Mouse (Mus musculus) adrenal gland, adult (tissue): ENCODE data around the gene Gm21778.
"Not testable (repeated sequence)": the region's sequence is repeated elsewhere in the genome, so short reads cannot be mapped to it uniquely, and the experiment has no call there.

Experiments
- DNase-seq, 2 experiments: peaks; one replicate each; pipeline ENCODE4 v3.0.0; 2022 to 2023; ENCODE audit warnings: low spot score in 1 of 2; ENCODE audit not compliant: inconsistent age in 2 of 2

Gene Gm21778

DNA sequence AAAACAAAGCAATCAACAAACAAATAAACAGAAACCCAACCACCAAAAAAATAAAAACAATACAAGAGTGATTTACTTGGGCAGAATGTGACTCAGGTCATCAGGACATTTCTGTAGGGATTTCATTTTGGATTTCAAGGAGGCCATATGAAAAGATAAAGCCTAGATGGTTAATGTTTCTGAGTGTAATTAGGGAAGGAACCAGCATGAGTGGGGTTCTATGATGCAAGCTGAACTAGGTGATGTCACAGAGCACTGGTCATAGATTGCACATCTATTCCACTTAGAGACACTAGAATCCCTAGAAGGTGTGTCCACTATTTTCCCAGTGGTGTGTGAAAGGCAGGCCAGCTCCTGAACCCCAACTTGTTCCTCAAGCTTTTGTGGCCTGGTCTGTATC is at the start of gene Gm21778:
Gene Gm21778, plus strand, starts transcription at position 301 of the 400 bp plus-strand sequence.
- DNase-seq, result not testable (repeated sequence)
